Mouse (Mus musculus) layer of hippocampus, adult 2 months (tissue): ENCODE data around the gene Tchhl1. TPM values are rescaled to one million over a fixed set of nuclear protein-coding genes. Genes with fewer than 3 reads are reported as not detected.
"Not testable (repeated sequence)": the region's sequence is repeated elsewhere in the genome, so short reads cannot be mapped to it uniquely, and the experiment has no call there.

Experiments
- DNase-seq, 2 experiments: peaks; one replicate each; pipeline ENCODE4 v3.0.0; 2022; ENCODE audit warnings: low spot score in 2 of 2
- H3K27ac ChIP-seq: fragments of 200-600 bp; 2 replicates; pipeline ENCODE4 v1.8.1; 2022
- H3K4me3 ChIP-seq: fragments of 200-600 bp; 2 replicates; pipeline ENCODE4 v1.8.1; 2022; ENCODE audit warnings: mild to moderate bottlenecking
- CTCF ChIP-seq: fragments of 200-600 bp; conservative IDR thresholded peaks from 2 replicates; pipeline ENCODE4 v1.8.1; 2022; ENCODE audit warnings: antibody characterized with exemption, mild to moderate bottlenecking, moderate library complexity
- total RNA-seq, 2 experiments: library from RNA; stranded (reverse); gene quantifications; 2 replicates each; pipeline ENCODE4 v1.2.3; 2021

Tchhl1 gene
- total RNA-seq, 2 experiments from 2014 or later: not detected

GRCm38 (mm10) chr3:93480053-93480452 is 11.5 kb downstream of the Tchhl1 start:
- H3K27ac ChIP-seq: no peak overlapping the region
- no peak for TF ChIP-seq CTCF
- no peak overlapping the region for H3K4me3 ChIP-seq
- DNase-seq: no peak

GRCm38 (mm10) chr3:93481982-93482616 is 13.5 kb downstream of the Tchhl1 start:
- Histone ChIP-seq H3K27ac (no peak overlapping the region), H3K4me3 (no peak overlapping the region)
- TF ChIP-seq CTCF: no peak
- no peak for DNase-seq

GRCm38 (mm10) chr3:93485611-93486010 is 17.1 kb downstream of the Tchhl1 start:
- Histone ChIP-seq H3K27ac (no peak overlapping the region), H3K4me3 (no peak overlapping the region)
- no peak for TF ChIP-seq CTCF
- DNase-seq: no peak

- TF ChIP-seq CTCF: no peak
- Histone ChIP-seq H3K27ac (no peak overlapping the region), H3K4me3 (no peak overlapping the region)
- DNase-seq: no peak
Measured at GRCm38 (mm10) chr3:93488541-93488940, 20.0 kb downstream of the Tchhl1 start.

GRCm38 (mm10) chr3:93492176-93492575 is 23.6 kb downstream of the Tchhl1 start:
- TF ChIP-seq CTCF: no peak
- no peak for DNase-seq
- Histone ChIP-seq H3K27ac (no peak overlapping the region), H3K4me3 (no peak overlapping the region)

- H3K27ac ChIP-seq: no peak overlapping the region
- DNase-seq: peak; percentile 66 to 69
- no peak overlapping the region for H3K4me3 ChIP-seq
- peak; percentile 88 for TF ChIP-seq CTCF
Measured at GRCm38 (mm10) chr3:93493992-93494391, 25.4 kb downstream of the Tchhl1 start.

- not testable (repeated sequence) for H3K27ac ChIP-seq, H3K4me3 ChIP-seq, DNase-seq
- peak; percentile 52 for TF ChIP-seq CTCF
Measured at GRCm38 (mm10) chr3:93494774-93495173, 26.2 kb downstream of the Tchhl1 start.

GRCm38 (mm10) chr3:93497131-93497530 is 28.6 kb downstream of the Tchhl1 start:
- Histone ChIP-seq H3K4me3 (no peak overlapping the region), H3K27ac (no peak overlapping the region)
- TF ChIP-seq CTCF: no peak
- DNase-seq: no peak

GRCm38 (mm10) chr3:93499129-93499528 is 30.6 kb downstream of the Tchhl1 start:
- no peak for DNase-seq
- H3K27ac ChIP-seq: no peak overlapping the region
- no peak for TF ChIP-seq CTCF
- H3K4me3 ChIP-seq: no peak overlapping the region

- no peak for TF ChIP-seq CTCF
- Histone ChIP-seq H3K27ac (no peak overlapping the region), H3K4me3 (no peak overlapping the region)
- DNase-seq: no peak
Measured at GRCm38 (mm10) chr3:93504536-93505189, 36.1 kb downstream of the Tchhl1 start.

GRCm38 (mm10) chr3:93505960-93506863 is 37.7 kb downstream of the Tchhl1 start:
- Histone ChIP-seq H3K27ac (no peak overlapping the region), H3K4me3 (peak overlapping the region; percentile 10; the same call in 1 of the 2 replicates)
- TF ChIP-seq CTCF: no peak
- no peak for DNase-seq

- no peak for TF ChIP-seq CTCF
- H3K27ac ChIP-seq: no peak overlapping the region
- H3K4me3 ChIP-seq: no peak overlapping the region
- no peak for DNase-seq
Measured at GRCm38 (mm10) chr3:93506881-93507325, 38.3 kb downstream of the Tchhl1 start.

GRCm38 (mm10) chr3:93509301-93509700 is 40.7 kb downstream of the Tchhl1 start:
- no peak overlapping the region for H3K4me3 ChIP-seq
- H3K27ac ChIP-seq: no peak overlapping the region
- no peak for DNase-seq
- TF ChIP-seq CTCF: no peak
